Mouse (Mus musculus): Measurements from ENCODE around the gene Bmyc. TPM values are rescaled to one million over a fixed set of nuclear protein-coding genes. Genes with fewer than 3 reads are reported as not detected.
"Not testable (repeated sequence)": the region's sequence is repeated elsewhere in the genome, so short reads cannot be mapped to it uniquely, and the experiment has no call there.

Bmyc gene
- total RNA-seq (2021), result 10 to 100 TPM; 13.7 to 17.1 TPM

DNA sequence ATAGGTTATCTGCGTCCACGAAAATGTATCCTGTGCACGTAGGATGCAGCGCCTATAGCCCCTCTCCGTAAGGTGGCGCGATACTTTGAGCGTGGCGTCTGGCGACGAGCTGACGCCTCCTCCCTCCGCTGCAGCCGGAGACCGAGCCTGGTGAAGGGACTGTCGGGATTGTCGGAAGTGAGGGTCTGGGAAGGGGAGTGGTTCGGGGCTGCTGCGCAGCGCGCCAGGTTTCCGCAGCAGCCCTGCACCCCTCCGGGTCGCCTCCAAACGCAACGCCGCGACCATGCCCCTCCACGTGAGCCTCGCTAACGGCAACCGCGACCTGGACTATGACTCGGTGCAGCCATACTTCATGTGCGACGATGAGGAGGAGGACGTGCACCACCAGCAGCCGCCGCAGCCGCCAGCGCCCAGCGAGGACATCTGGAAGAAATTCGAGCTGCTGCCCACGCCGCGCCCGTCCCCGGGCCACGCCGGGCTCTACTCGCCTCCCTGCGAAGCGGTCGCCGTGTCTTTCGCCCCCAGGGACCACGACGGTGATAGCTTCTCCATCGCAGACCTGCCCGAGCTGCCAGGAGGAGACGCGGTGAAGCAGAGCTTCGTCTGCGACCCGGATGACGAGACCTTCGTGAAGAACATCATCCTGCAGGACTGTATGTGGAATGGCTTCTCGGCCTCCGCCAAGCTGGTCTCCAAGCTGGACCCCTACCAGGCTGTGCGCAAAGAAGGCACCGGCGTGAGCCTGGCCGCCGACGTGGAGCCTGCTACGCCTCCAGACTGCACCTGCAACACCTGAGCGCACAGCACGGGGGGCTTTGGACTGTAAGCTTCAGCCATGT, at the start of gene Bmyc:
Bmyc (plus strand) TSS at position 97 of the 839 bp plus-strand sequence.
- peak; percentile 82 for DNase-seq

DNA sequence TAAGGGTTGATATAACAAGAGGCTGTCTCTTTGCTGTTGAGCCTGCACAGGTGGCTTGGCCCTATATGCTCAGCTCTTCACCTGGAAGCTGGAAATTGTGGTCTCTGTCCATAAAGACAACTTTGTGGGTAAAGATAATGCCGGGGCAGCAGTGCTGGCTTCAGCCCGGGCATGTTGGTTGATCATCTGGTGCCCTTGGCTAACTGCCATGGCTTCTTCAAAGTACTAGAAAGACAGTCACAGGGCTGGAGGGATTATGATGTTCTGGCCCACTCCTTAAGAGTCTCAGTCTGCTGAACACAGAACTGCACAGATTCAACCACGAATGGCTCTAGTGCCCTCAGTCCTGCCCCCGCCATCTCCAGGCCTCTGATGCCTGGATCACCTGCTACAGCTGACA, 49.3 kb upstream of the Bmyc start:
- peak; percentile 25 for DNase-seq

DNA sequence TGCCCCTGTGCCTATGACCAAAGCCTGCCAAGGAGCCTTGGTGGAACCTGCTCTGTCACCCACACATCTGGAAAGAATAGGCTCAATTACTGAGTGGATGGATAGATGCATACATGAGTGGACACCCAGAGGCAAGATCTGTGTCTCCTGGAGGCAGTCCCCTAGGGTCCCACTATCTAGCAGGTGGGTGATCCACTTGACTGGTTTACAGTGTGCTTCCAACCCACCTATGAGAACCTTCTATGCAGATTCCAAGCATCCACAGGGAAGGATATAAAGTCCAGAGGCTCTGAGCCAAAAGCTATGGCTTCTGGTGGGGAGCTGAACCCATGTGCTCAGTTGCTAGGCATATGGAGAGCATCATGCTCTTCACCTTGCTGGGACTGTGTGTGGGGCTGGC, 48.9 kb upstream of the Bmyc start, which contains the start of gene Lcn5:
Lcn5 (plus strand) TSS at position 301 of the 400 bp plus-strand sequence.
- DNase-seq, result no peak

DNA sequence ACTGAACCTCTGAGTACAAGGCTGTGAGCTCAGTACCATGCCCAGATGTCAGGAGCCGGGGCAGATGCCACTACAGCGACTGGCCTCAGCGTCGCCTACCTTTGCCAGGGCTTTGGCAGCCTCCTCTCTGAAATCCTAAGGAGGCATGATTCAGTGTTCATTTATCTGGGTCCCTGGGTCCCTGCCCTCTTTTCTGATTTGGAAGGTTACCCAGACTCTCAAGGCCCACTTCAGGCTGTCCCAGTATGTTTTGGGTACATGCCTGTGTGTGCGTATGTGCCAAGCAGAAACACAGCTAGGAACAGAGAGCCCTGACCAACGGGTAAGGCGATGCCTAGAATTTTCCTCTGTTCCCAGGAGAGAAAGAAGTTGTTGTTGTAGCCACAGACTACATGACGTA, 46.3 kb upstream of the Bmyc start:
- DNase-seq, result no peak

DNA sequence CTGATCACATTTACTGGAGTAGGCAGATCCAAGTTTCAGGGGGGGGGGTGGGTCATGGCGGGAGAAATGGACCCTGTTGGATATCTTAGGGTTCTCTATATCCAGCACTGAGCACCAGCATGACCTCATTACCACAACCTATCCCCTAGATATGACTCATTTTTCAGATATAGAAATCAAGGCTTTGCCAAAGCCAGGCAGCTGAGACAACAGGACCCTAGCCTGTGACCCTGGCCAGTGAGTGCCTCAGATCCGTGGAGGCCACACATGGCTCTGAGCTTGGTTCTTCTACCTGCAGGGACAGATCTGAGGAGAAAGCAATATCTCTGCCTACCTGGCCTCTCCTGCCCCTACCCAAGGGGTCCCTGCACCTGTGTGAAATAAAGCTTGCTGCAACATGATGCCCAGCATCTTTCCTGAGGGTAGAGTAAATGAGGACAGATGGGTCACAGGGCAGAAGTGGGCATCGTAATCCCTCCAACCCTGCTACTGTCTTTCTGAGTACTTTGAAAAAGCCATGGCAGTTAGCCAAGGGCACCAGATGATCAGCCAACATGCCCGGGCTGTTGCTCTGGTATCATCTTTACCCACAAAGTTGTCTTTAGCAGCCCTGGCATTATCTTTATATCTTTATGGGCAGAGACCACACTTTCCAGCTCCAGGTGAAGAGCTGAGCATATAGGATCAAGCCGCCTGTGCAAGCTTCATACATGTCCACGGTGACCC, 45.1 kb upstream of the Bmyc start:
- DNase-seq, result no peak

DNA sequence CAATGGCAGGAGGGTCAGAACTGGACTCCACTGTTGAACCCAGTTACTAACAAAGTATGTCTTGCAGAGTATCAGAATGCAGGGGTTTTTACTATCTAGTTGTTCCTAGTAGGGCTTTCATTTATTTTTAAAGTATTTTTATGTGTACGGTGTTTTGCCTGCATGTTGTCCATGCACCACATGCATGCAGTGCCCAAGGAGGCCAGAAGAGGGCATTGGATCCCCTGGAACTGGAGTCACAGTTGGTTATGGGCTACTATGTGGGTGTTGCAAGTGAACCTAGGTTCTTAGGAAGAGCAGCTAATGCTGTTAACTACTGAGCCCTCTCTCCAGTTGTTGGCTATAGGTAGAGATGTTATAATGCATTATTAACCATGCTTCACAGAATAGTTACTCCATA, 43.0 kb upstream of the Bmyc start:
- peak; percentile 70 for DNase-seq

DNA sequence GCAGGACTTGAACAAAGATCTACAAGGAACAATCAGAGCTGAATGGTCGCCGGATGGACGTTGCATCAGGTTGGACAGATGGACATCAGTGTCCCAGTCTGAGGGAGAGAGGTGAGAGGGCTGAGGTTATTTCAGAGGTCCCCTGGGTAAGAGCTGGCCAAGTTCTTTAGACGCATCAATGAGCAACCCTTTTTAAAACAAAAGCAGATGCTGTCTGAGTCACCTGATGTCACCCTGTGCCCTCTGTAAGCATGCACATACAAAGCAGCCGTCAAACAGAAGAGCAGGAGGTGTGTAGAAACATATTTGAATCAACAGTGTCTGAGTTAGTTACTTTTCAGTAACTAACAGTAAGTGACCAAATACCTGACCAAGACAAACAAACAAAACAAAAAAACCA, 42.4 kb upstream of the Bmyc start:
- no peak for DNase-seq

DNA sequence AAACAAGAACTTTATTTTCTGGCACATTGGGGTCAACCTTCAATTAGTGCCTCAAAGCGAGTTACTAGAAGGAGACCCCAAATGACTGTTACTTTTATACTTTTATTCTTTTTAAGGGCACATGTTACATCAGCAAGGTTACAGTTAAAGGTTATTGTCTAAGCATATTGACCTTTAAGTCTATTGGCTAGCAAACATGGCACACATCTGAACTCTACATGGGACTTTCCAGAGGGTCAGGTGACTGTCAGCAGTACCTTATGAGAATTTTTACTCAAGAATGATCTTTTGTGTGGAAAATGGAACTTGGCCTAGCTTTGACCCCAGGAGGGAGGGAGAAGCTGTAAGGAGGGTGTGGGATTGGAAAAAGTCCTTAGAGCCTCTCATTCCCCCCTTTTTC, 40.0 kb upstream of the Bmyc start:
- DNase-seq, result no peak

DNA sequence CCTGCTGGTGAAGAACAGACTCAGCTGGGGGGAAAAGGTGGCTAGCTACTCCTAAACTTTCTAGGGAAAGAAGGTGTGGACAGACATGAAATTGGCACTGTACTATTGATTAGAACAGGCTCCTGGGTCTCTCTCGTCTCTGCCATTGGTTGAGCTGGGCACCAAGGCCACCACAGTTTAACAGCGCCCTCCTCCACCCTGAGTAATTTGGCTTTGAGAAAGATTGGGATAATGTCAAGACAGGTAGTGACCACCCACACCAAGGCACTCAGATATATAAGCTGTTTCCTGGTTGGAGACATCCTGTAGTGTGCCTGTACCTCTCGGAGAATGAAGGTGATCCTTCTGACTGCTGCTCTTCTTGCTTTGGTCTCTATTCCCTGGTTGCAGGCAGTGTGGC, 30.1 kb upstream of the Bmyc start, which contains the start of gene Lcn6:
Lcn6 (plus strand) TSS at position 301 of the 400 bp plus-strand sequence.
- no peak for DNase-seq

DNA sequence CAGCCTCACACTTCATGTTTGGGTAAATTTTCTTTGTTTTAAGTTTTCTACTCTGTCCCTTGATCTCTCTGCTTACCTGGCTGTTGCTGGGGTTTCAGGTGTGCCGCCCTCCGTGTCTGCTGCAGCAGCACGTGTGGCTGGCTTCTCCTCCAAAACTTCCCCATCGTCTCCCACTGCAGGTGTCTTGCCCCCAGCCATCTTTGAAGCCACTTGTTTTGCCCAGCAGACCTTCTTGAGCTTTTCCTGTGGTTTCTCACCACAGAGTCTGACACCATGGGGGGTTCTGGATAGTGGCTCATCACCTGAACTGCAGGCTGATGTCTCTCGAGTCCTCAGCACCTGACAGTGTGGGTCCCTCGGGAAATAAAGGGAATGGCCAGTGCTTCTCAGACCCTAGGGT, 27.0 kb upstream of the Bmyc start:
- no peak for DNase-seq

DNA sequence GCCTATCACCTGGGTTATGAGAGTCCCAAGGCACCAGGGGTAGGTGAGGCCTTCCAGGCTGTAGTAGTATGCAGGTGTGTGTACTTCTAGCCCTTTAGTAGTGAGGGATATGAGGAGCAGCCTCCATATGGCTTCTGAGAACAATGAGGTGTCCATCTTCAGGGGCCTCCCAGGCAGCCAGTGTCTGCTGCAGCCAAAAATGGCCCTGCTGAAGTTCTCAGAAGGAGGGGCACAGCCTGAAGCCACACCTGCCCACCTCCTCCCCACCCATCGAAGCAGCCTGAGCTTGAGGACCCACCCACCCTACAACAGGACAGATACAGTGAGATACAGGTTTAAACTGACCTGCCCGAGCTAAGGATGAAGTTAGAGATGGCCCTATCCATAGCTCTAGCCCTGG, 24.1 kb upstream of the Bmyc start, which contains the start of gene Lcn10:
Lcn10 (plus strand) TSS at position 301 of the 400 bp plus-strand sequence.
- DNase-seq, result no peak

DNA sequence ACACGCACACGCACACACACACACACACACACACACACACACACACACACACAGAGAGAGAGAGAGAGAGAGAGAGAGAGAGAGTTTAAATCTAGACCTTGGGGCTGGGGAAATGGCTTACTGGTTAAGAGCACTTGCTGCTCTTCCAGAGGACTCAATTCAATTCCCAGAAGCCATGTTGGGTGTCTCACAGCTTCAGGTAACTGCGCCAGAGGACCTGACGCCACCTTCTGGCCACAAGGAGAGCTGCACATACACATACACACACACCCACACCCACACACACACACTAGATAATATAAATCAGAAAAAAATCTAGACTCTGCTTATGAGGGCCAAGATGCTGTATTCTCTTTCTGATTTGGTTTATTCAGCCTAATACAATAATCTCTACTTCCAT, 19.6 kb upstream of the Bmyc start:
- DNase-seq, result no peak

DNA sequence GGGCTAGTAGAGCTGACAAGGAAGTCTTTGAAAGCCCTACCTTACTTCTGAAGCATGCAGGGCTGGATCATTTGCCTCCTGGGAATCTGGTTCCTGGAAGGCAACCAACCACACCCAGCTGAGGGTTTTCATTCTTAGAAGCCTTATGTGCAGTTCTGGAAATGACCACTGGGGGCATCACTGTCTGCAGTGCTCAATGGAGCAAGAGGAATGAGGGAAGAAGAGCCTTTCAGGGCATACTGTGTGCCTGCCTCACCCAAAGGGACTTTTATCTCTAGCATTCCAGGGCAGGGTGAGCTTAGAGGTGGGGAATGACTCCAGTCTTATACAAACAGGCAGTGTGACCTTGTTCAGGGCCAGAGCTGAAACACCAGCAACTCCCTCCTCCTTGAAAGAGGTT, 11.9 kb upstream of the Bmyc start:
- peak; percentile 79 for DNase-seq

DNA sequence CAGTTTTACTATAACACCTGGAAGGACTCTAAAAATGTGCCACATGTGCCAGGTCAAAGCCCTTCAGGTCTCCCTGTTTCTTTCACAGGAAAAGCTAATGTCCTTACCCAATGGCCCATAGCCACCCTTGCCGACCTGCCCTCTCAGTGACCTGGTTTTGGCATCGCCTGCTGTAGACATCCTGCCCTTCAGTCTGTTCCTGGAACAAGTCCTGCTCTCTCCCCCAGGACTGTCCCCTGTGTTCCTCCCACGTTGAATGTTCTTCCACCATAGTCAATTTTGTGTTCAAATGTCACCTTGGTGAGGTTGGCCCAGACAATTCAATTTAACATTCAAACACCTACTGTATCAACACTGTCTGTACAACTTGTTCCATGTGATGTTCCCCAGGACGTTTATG, 9.6 kb upstream of the Bmyc start:
- no peak for DNase-seq

DNA sequence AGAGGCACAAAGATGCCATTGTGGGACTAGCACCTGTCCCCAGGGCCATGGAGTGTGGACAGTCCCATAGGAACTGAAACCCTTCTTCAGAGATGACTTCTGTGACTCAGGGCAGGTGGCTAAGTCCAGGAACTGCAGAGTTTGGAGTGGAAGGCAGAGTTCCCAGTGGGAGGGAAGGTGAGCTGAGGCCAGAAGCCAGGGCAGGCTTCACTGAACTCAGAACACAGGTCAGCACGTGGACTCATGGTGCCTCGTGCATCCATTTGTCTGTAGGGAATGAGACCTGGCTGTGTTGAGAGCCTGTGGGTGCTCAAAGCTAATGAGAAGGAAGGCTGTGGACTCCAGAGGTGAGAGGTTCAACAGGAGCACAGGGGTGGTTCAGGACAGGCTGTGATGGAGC, 7.8 kb upstream of the Bmyc start:
- no peak for DNase-seq

DNA sequence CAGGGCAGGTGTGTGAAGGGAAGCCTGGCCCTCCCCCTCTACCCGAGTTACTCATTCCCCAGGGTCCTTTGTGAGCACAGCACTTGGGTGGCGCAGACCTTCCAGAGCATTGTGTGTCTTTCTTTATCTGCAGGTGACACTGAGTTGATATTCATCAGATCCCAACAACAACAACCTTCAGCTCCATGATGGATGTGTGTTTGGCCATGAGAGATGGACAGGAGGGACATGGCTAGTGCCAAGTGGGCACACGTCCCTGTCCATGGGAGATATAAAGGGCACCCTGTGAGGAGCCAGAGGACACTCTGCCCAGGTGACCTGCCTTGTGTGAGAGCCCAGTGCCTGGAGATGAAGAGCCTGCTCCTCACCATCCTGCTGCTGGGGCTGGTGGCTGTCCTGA, 6.8 kb upstream of the Bmyc start, which contains the start of gene Obp2a:
Obp2a (plus strand) TSS at position 301 of the 400 bp plus-strand sequence.
- not testable (repeated sequence) for DNase-seq

DNA sequence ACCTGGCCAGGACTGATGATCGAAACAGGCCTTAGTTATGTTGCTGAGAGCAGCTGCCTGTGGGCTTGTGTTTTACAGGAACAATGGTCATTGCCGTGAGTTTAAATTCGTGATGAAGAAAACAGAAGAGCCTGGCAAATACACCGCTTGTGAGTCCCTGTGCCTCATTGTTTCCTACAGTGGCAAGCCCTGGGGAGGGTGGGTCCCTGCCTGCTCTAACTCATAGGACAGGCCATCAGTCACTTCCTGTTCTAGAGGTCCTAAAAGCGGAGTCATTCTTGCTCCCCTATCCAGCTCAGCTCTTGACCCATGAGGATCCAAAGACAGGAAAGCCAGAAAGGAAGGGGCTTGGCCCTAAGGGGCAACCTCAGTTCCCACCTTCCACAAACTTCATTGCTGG, 5.5 kb upstream of the Bmyc start:
- DNase-seq, result no peak

DNA sequence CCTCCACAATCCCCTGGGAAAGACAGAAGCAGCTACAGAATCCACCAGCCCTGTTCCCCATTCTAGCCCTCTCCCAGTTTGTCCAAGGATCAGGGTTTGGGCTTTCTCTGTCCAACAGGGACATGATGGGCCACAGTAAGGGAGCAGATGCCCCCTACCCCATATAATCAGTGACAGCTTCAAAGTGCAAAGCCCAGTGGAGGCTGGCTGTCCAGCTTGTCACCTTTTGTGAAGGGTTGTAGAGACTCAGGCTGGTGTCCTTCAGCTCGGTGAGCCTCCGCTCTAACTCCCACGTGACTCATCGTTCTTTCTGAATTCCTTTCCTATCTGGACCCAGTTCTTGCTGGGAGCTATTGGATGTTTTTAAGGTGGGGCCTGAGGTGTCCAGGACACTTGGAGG, 2.8 kb upstream of the Bmyc start:
- DNase-seq, result no peak

DNA sequence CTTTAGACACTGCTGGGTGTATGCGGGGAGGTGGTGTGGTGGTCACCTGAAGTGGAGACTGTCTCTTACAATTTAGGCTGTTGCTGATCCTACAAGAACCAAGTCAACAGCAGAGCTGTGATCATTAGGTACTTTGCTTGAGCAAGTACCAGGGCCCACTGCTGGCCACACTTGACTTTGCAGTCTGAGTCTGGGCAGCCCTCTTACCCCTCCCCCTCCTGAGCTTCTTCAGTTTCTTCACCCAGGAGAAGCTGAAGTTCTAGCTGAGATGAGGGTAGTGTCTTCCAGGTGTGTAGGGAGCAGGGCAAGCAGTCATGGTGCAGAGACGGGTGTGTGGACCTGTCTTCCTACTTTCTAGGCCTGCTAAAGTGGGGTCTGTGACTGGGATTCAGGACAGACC, 1.6 kb downstream of the Bmyc start:
- DNase-seq, result peak; percentile 29

DNA sequence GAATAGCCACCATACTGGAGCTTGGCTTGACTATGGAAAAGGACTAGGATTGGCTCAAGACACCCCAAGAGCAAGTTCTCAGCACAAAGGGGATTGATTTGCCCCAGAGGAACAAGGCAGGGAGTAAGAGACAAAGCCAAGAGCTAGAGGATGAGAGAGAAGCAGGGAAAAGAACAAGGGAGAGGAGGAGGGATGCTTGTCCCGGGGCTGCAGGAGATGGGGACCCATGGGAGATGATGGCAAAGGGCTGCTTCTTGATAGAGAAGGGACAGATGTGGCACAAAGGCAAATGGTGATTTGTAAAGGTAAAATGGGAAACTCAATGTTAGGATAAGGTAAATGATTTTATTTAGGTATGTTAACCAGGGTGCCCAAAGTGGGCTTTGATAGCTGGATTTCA, 2.5 kb downstream of the Bmyc start:
- DNase-seq, result not testable (repeated sequence)

DNA sequence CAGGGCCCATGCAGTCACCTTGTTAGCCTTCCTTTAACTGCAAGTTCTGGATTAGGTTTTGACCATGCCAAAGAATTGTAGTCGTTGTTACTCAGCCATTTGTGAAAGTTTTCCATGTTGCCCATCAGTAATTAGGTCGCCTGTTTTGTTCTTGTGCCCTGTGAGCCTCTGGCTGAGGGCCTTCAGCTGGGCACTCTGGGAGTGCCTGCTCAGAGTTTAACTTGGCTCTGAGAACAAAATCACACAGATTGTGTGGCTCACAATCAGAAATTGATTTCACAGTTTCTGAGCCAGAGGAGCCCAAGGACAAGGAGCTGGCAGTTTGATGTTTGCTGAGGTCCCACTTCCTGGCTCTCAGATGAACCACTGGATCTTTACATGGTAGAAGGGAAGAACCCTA, 3.3 kb downstream of the Bmyc start:
- not testable (repeated sequence) for DNase-seq

DNA sequence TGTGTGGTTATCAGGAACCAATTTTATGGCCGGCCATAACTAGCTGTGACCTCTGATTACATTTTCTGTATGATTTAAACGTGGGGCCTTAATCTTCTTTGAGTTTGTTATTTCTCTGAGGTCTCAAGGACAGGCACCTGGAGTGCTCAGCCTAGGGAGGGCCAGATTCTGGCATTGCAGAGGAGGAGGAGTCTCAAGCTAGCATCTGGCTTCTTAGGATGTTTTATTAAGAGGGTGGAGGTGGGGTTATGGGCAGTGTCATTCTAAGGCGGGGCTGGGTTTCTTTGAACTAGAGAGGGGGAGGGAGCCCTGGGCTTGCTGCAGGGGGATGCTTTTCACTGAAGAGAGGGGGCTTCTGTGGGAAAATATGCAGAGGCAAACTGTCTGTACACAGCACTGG, 5.1 kb downstream of the Bmyc start:
- DNase-seq, result not testable (repeated sequence)

DNA sequence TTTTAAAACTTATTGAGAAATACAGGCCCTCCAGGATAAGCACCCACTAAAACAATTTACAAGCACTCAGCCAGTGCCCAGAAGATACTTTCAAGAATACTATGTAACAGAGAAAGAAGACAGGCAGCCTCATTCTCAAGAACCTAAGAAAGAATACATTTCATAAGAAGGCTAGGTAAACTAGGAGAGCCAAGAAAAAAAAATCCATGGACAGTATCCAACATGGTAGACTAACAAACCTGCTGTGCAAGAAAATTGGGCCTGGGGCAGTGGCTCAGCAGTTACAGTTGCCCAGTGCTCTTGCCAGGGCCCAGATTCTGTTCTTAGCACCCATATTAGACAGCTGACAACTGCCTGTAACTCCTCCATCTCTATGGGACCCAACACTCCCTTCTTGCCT, 10.7 kb downstream of the Bmyc start:
- DNase-seq, result no peak
